Mouse (Mus musculus) lung, embryonic 16.5 days (tissue): ENCODE data around the gene Evx1. TPM values are rescaled to one million over a fixed set of nuclear protein-coding genes. Genes with fewer than 3 reads are reported as not detected.
"Not testable (repeated sequence)": the region's sequence is repeated elsewhere in the genome, so short reads cannot be mapped to it uniquely, and the experiment has no call there.

Experiments
- ATAC-seq: fragments of 200-750 bp; cut with Nextera tagmentation; 2 replicates; pipeline ENCODE4 v1.8.0; 2017; ENCODE audit warnings: low read depth, mild to moderate bottlenecking, moderate library complexity
- H3K27ac ChIP-seq: fragments of 300-500 bp; sonication (generic); 2 replicates; pipeline ENCODE4 v1.5.1; 2014; ENCODE audit warnings: mild to moderate bottlenecking, control low read depth, low read length
- H3K27me3 ChIP-seq: fragments of 300-500 bp; sonication (generic); 2 replicates; pipeline ENCODE4 v1.6.1; 2014; ENCODE audit warnings: low read depth, low read length, mixed read lengths; ENCODE audit not compliant: control insufficient read depth, insufficient read depth
- H3K36me3 ChIP-seq: fragments of 300-500 bp; sonication (generic); 2 replicates; pipeline ENCODE4 v1.6.1; 2014; ENCODE audit warnings: low read length; ENCODE audit not compliant: control insufficient read depth, insufficient read depth
- H3K4me1 ChIP-seq: fragments of 300-500 bp; sonication (generic); replicated peaks from 2 replicates; pipeline ENCODE4 v1.6.1; 2014; ENCODE audit warnings: low read length, mixed read lengths; ENCODE audit not compliant: control insufficient read depth, insufficient read depth
- H3K4me2 ChIP-seq: fragments of 300-500 bp; sonication (generic); 2 replicates; pipeline ENCODE4 v1.6.1; 2014; ENCODE audit warnings: low read depth, low read length, control low read depth
- H3K4me3 ChIP-seq: fragments of 300-500 bp; sonication (generic); 2 replicates; pipeline ENCODE4 v1.5.1; 2014; ENCODE audit warnings: mild to moderate bottlenecking, low read length, control low read depth
- H3K9ac ChIP-seq: fragments of 300-500 bp; sonication (generic); 2 replicates; pipeline ENCODE4 v1.6.1; 2014; ENCODE audit warnings: low read length, control low read depth
- H3K9me3 ChIP-seq: fragments of 300-500 bp; sonication (generic); 2 replicates; pipeline ENCODE4 v1.6.1; 2016; ENCODE audit warnings: low read length; ENCODE audit not compliant: control insufficient read depth
- WGBS: fragments of 180-500 bp; shearing (Covaris S2); extraction: QIAGEN DNeasy Blood & Tissue Kit; methylation state at CpG from one replicate; pipeline ENCODE4 v1.1.7; 2014; 5-methylcytosine and 5-hydroxymethylcytosine counted together
- polyA plus RNA-seq: library from polyadenylated mRNA; unstranded; fragments of >200 nt; fragmentation: Nextera tagmentation; extraction: Ambion mirVana; gene quantifications from 2 replicates; pipeline ENCODE4 v1.2.1, GENCODE M21; 2015

The Evx1 gene
- polyA plus RNA-seq, 1 experiment from 2014 or later, result not detected

GRCm38 (mm10) chr6:52317461-52318180, 4.3 kb downstream of the Evx1 start:
- Histone ChIP-seq H3K36me3 (no peaks in the 10 kb centered on the region), H3K9me3 (no peaks in the 10 kb centered on the region), H3K27ac (no peak overlapping the region), H3K4me2 (no peak overlapping the region), H3K4me1 (peaks cover 17% of the 10 kb centered on the region), H3K4me3 (no peak overlapping the region), H3K9ac (no peak overlapping the region), H3K27me3 (peaks cover 93% of the 10 kb centered on the region)
- WGBS, result 27% methylated on average over 14 of the region's 14 CpGs
- no peak for ATAC-seq

- 43% methylated on average over 1 of the region's 1 CpGs for WGBS
- H3K36me3 ChIP-seq, result no peaks in the 10 kb centered on the region
- peaks cover 97% of the 10 kb centered on the region for H3K27me3 ChIP-seq
- no peak overlapping the region for H3K4me3 ChIP-seq
- H3K4me1 ChIP-seq, result peaks cover 16% of the 10 kb centered on the region
- H3K4me2 ChIP-seq, result no peak overlapping the region
- H3K27ac ChIP-seq, result no peak overlapping the region
- no peak overlapping the region for H3K9ac ChIP-seq
- H3K9me3 ChIP-seq, result no peaks in the 10 kb centered on the region
- no peak for ATAC-seq
Measured at GRCm38 (mm10) chr6:52318271-52318670, 5.0 kb downstream of the Evx1 start.

GRCm38 (mm10) chr6:52319956-52320690, 6.8 kb downstream of the Evx1 start:
- 4% methylated on average over 17 of the region's 17 CpGs for WGBS
- H3K27ac ChIP-seq, result no peak overlapping the region
- no peaks in the 10 kb centered on the region for H3K36me3 ChIP-seq
- H3K4me1 ChIP-seq, result peaks cover 8% of the 10 kb centered on the region
- H3K9me3 ChIP-seq, result no peaks in the 10 kb centered on the region
- H3K4me3 ChIP-seq, result no peak overlapping the region
- H3K27me3 ChIP-seq, result peaks cover 92% of the 10 kb centered on the region
- H3K9ac ChIP-seq, result no peak overlapping the region
- no peak overlapping the region for H3K4me2 ChIP-seq
- no peak for ATAC-seq

- no peak overlapping the region for H3K4me3 ChIP-seq
- WGBS, result 6% methylated on average over 12 of the region's 12 CpGs
- no peaks in the 10 kb centered on the region for H3K9me3 ChIP-seq
- H3K36me3 ChIP-seq, result no peaks in the 10 kb centered on the region
- H3K4me1 ChIP-seq, result peaks cover 8% of the 10 kb centered on the region
- no peak overlapping the region for H3K4me2 ChIP-seq
- peaks cover 87% of the 10 kb centered on the region for H3K27me3 ChIP-seq
- ATAC-seq, result no peak
- H3K27ac ChIP-seq, result no peak overlapping the region
- no peak overlapping the region for H3K9ac ChIP-seq
Measured at GRCm38 (mm10) chr6:52320966-52321825, 7.9 kb downstream of the Evx1 start.

- H3K36me3 ChIP-seq, result no peaks in the 10 kb centered on the region
- no peak overlapping the region for H3K27ac ChIP-seq
- peaks cover 81% of the 10 kb centered on the region for H3K27me3 ChIP-seq
- no peak for ATAC-seq
- no peak overlapping the region for H3K4me2 ChIP-seq
- H3K4me1 ChIP-seq, result peaks cover 1% of the 10 kb centered on the region
- 1% methylated on average over 21 of the region's 21 CpGs for WGBS
- no peaks in the 10 kb centered on the region for H3K9me3 ChIP-seq
- H3K9ac ChIP-seq, result no peak overlapping the region
- no peak overlapping the region for H3K4me3 ChIP-seq
Measured at GRCm38 (mm10) chr6:52321826-52322315, 8.6 kb downstream of the Evx1 start.

GRCm38 (mm10) chr6:52322721-52323215, 9.5 kb downstream of the Evx1 start:
- no peaks in the 10 kb centered on the region for H3K4me1 ChIP-seq
- no peak overlapping the region for H3K27ac ChIP-seq
- 5% methylated on average over 16 of the region's 16 CpGs for WGBS
- H3K36me3 ChIP-seq, result no peaks in the 10 kb centered on the region
- H3K9ac ChIP-seq, result no peak overlapping the region
- no peak overlapping the region for H3K4me3 ChIP-seq
- ATAC-seq, result no peak
- H3K9me3 ChIP-seq, result no peaks in the 10 kb centered on the region
- H3K27me3 ChIP-seq, result peaks cover 72% of the 10 kb centered on the region
- no peak overlapping the region for H3K4me2 ChIP-seq

GRCm38 (mm10) chr6:52323292-52323691, 10.0 kb downstream of the Evx1 start:
- Histone ChIP-seq H3K9ac (no peak overlapping the region), H3K36me3 (no peaks in the 10 kb centered on the region), H3K4me2 (no peak overlapping the region), H3K9me3 (no peaks in the 10 kb centered on the region), H3K27me3 (peaks cover 66% of the 10 kb centered on the region), H3K4me1 (no peaks in the 10 kb centered on the region), H3K27ac (no peak overlapping the region), H3K4me3 (no peak overlapping the region)
- ATAC-seq, result no peak
- 5% methylated on average over 10 of the region's 10 CpGs for WGBS

- no peaks in the 10 kb centered on the region for H3K4me1 ChIP-seq
- no peak overlapping the region for H3K4me2 ChIP-seq
- no peaks in the 10 kb centered on the region for H3K9me3 ChIP-seq
- no peak for ATAC-seq
- peaks cover 59% of the 10 kb centered on the region for H3K27me3 ChIP-seq
- no peak overlapping the region for H3K4me3 ChIP-seq
- H3K36me3 ChIP-seq, result no peaks in the 10 kb centered on the region
- no peak overlapping the region for H3K27ac ChIP-seq
- WGBS, result 57% methylated on average over 3 of the region's 3 CpGs
- no peak overlapping the region for H3K9ac ChIP-seq
Measured at GRCm38 (mm10) chr6:52324061-52324460, 10.8 kb downstream of the Evx1 start.

- 88% methylated on average over 16 of the region's 16 CpGs for WGBS
- H3K27ac ChIP-seq, H3K4me3 ChIP-seq, H3K4me2 ChIP-seq, ATAC-seq, H3K27me3 ChIP-seq, H3K9ac ChIP-seq, H3K36me3 ChIP-seq, H3K4me1 ChIP-seq, H3K9me3 ChIP-seq: not testable (repeated sequence)
Measured at GRCm38 (mm10) chr6:52346816-52347215, 33.5 kb downstream of the Evx1 start.
